Mouse (Mus musculus): ENCODE measurements around the gene Dhx32.

DNA sequence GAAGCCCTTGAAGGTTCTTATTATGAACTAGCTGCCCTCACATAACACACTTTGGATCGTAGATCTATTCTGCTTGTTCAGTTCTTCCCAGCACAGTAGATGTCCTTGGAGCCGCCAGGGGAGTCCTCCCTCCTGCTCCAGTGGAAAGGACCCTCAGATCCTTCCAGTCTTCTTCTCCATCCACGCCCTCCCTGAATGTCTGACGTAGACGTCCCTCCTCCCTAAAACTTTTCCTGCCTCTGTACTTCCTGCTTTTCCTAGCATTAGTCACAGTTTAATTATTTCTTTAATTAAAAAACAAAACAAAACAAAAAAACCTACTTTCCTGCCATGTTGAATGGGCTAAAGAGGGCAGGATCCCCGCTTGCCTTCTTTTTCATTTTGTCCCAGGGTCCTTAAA lies 535 bp downstream of the Dhx32 start:
- TF ChIP-seq POLR2A (IDR thresholded peaks at IDR 0.05; ENCODE audit: insufficient read depth, low read length) (no peak), EP300 (IDR thresholded peaks at IDR 0.05; ENCODE audit: insufficient read depth, low read depth, low read length) (no peak)
